Mouse (Mus musculus) activated CD4-positive, CD25-positive, alpha-beta regulatory T cell, adult 4 months (primary cell): ENCODE measurements around the gene Pars2. TPM values are rescaled to one million over a fixed set of nuclear protein-coding genes. Genes with fewer than 3 reads are reported as not detected.

Experiments used
- ATAC-seq: one replicate; pipeline ENCODE4 v1.8.0; 2017
- polyA plus RNA-seq, 2 experiments: library from polyadenylated mRNA; unstranded; fragments of 100-300 nt; shearing (Covaris generic); gene quantifications; one replicate each; pipeline ENCODE4 v1.2.1; 2017

The Pars2 gene
- polyA plus RNA-seq, 2 experiments from 2014 or later, result 10.6 to 13.0 TPM

- no peak for ATAC-seq
Measured at GRCm38 (mm10) chr4:106643483-106644217, 7.2 kb upstream of the Pars2 start.

- ATAC-seq, result no peak
Measured at GRCm38 (mm10) chr4:106644218-106644610, 6.7 kb upstream of the Pars2 start.

GRCm38 (mm10) chr4:106645797-106646196 lies 5.1 kb upstream of the Pars2 start:
- ATAC-seq, result no peak

GRCm38 (mm10) chr4:106647137-106647536 lies 3.7 kb upstream of the Pars2 start:
- no peak for ATAC-seq

GRCm38 (mm10) chr4:106652546-106652945 lies 1.7 kb downstream of the Pars2 start:
- no peak for ATAC-seq

GRCm38 (mm10) chr4:106653051-106653450 lies 2.2 kb downstream of the Pars2 start:
- no peak for ATAC-seq

GRCm38 (mm10) chr4:106655681-106656080 lies 4.8 kb downstream of the Pars2 start:
- no peak for ATAC-seq

- no peak for ATAC-seq
Measured at GRCm38 (mm10) chr4:106663956-106664470, 13.1 kb downstream of the Pars2 start.

GRCm38 (mm10) chr4:106664697-106665096 lies 13.8 kb downstream of the Pars2 start:
- ATAC-seq, result no peak

- no peak for ATAC-seq
Measured at GRCm38 (mm10) chr4:106665269-106665668, 14.4 kb downstream of the Pars2 start.

GRCm38 (mm10) chr4:106665673-106666072 lies 14.8 kb downstream of the Pars2 start:
- no peak for ATAC-seq

GRCm38 (mm10) chr4:106666546-106666945 lies 15.7 kb downstream of the Pars2 start:
- ATAC-seq, result no peak

GRCm38 (mm10) chr4:106676749-106677148 lies 25.9 kb downstream of the Pars2 start:
- no peak for ATAC-seq

- ATAC-seq, result peak; percentile 98
Measured at GRCm38 (mm10) chr4:106678442-106679118, 27.7 kb downstream of the Pars2 start, which contains the start of gene Ttc4. Ttc4 (minus strand) TSS chr4:106678944.

- ATAC-seq, result no peak
Measured at GRCm38 (mm10) chr4:106679152-106679551, 28.3 kb downstream of the Pars2 start.

GRCm38 (mm10) chr4:106680955-106681354 lies 30.1 kb downstream of the Pars2 start:
- ATAC-seq, result no peak

- ATAC-seq, result no peak
Measured at GRCm38 (mm10) chr4:106688636-106689296, 37.9 kb downstream of the Pars2 start.

- ATAC-seq, result no peak
Measured at GRCm38 (mm10) chr4:106693841-106694430, 43.1 kb downstream of the Pars2 start.

GRCm38 (mm10) chr4:106699989-106700388 lies 49.1 kb downstream of the Pars2 start:
- ATAC-seq, result no peak

GRCm38 (mm10) chr4:106700798-106701197 lies 49.9 kb downstream of the Pars2 start:
- no peak for ATAC-seq

- no peak for ATAC-seq
Measured at GRCm38 (mm10) chr4:106703956-106704355, 53.1 kb downstream of the Pars2 start.

GRCm38 (mm10) chr4:106704416-106704815 lies 53.5 kb downstream of the Pars2 start:
- no peak for ATAC-seq
